Mouse (Mus musculus): ENCODE data around the gene Gm47289.

DNA sequence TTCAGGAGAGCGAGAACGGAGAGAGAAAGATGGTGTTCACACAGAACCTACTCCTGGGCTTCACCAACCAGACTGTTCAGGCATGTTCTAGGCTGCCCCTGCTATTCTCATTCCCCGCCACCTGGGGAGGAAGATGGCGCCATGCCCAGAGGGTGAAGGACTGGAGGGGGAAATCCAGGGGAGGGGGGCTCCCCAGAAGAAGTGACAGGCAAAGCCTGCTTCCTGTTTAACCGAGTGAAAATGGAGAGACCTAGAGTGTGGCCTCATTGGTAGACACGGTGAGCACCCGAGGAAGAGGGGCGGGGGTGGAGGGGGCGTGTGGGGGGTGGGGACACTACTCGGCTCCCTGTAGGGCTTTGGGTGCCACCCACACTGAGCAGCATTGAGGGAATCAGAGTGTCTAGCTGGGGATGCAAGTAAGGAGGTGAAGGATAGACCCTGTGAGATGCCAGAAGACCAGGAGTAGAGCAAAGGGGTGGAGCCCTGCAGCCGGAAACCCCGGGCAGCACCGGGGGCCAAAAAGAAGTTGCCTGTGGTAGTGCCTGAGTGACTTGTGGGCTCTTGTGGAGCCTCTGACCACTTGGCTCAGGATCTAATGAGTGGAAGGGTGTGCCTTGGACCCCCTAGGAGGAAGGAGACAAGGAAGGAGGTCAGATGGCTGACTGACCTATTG is 12.7 kb upstream of the Gm47289 start:
- TF ChIP-seq CTCF (IDR thresholded peaks at IDR 0.05; ENCODE audit: low read depth, low read length) (peak; percentile 26; the same call in 1 of the 2 replicates), POLR2A (IDR thresholded peaks at IDR 0.05; ENCODE audit: extremely low read depth, insufficient read depth, low read length) (no peak)
